Mouse (Mus musculus): Measurements from ENCODE around the gene Ndufaf8. TPM values are rescaled to one million over a fixed set of nuclear protein-coding genes. Genes with fewer than 3 reads are reported as not detected.
A peak's percentile ranks its signal among the peaks of the same experiment; 100 is the strongest.

Gene Ndufaf8
- total RNA-seq, 2 experiments from 2014 or later, result 34.9 to 38.0 TPM

GRCm38 (mm10) chr11:120134148-120134547, 35.4 kb downstream of the Ndufaf8 start:
- no peak for DNase-seq (ENCODE audit: low spot score in 2 of 2)

GRCm38 (mm10) chr11:120134847-120135530, 36.3 kb downstream of the Ndufaf8 start:
- DNase-seq (ENCODE audit: low spot score in 2 of 2), result no peak

GRCm38 (mm10) chr11:120136195-120136594, 37.5 kb downstream of the Ndufaf8 start:
- DNase-seq (ENCODE audit: low spot score in 2 of 2), result no peak

- DNase-seq (ENCODE audit: low spot score in 2 of 2), result peak; percentile 62 to 83
These were observed 38.3 kb downstream of the Ndufaf8 start for GRCm38 (mm10) chr11:120136796-120137624.

- no peak for DNase-seq (ENCODE audit: low spot score in 2 of 2)
These were observed 38.9 kb downstream of the Ndufaf8 start for GRCm38 (mm10) chr11:120137625-120138004.

GRCm38 (mm10) chr11:120139309-120139731, 40.6 kb downstream of the Ndufaf8 start:
- no peak for DNase-seq (ENCODE audit: low spot score in 2 of 2)

- DNase-seq (ENCODE audit: low spot score in 2 of 2), result no peak
These were observed 41.5 kb downstream of the Ndufaf8 start for GRCm38 (mm10) chr11:120140255-120140654.

- peak; percentile 21 to 47 for DNase-seq (ENCODE audit: low spot score in 2 of 2)
These were observed 43.9 kb downstream of the Ndufaf8 start for GRCm38 (mm10) chr11:120142601-120143051.

GRCm38 (mm10) chr11:120143708-120144497, 45.2 kb downstream of the Ndufaf8 start:
- DNase-seq (ENCODE audit: low spot score in 2 of 2), result no peak

- DNase-seq (ENCODE audit: low spot score in 2 of 2), result no peak
These were observed 49.6 kb downstream of the Ndufaf8 start for GRCm38 (mm10) chr11:120148201-120148855.

GRCm38 (mm10) chr11:120149510-120150200, 50.9 kb downstream of the Ndufaf8 start:
- peak in 1 of 2 experiments; percentile 42 for DNase-seq (ENCODE audit: low spot score in 2 of 2)

Small RNAs within 50 kb of the gene (microRNA-seq; reads per million reads assigned to microRNA genes)
- 0 reads per million in 2 experiments for gene Gm25948

Other genes starting within 250 kb of the Ndufaf8 start
- gene Chmp6, start 185.5 kb upstream of the Ndufaf8 start, total RNA-seq (2021), result 10 to 100 TPM; 37.1 to 39.1 TPM
- gene Baiap2, start 156.2 kb upstream of the Ndufaf8 start, total RNA-seq (2021), result 100 to 1,000 TPM; 148 TPM
- gene Aatk, start 51.8 kb upstream of the Ndufaf8 start, total RNA-seq (2021), result 100 to 1,000 TPM; 193 to 202 TPM
- 10 to 100 TPM; 43.9 to 44.9 TPM for gene Cep131, start 12.1 kb upstream of the Ndufaf8 start, total RNA-seq (2021)
- 10 to 100 TPM; 17.2 to 18.0 TPM for gene Tepsin, start 197 bp upstream of the Ndufaf8 start, total RNA-seq (2021)
- gene Slc38a10, start 52.4 kb downstream of the Ndufaf8 start, total RNA-seq (2021), result 10 to 100 TPM; 94.1 to 94.8 TPM
- gene Bahcc1, start 134.0 kb downstream of the Ndufaf8 start, total RNA-seq (2021), result 10 to 100 TPM; 20.3 to 20.7 TPM
- 1,000 to 10,000 TPM; 1,835 to 1,925 TPM for gene Actg1, start 249.6 kb downstream of the Ndufaf8 start, total RNA-seq (2021)

Measured in layer of hippocampus, postnatal 14 days (tissue).